Comparison of ENCODE assay signal across 13 mouse cellular contexts in the genomic region with DNA sequence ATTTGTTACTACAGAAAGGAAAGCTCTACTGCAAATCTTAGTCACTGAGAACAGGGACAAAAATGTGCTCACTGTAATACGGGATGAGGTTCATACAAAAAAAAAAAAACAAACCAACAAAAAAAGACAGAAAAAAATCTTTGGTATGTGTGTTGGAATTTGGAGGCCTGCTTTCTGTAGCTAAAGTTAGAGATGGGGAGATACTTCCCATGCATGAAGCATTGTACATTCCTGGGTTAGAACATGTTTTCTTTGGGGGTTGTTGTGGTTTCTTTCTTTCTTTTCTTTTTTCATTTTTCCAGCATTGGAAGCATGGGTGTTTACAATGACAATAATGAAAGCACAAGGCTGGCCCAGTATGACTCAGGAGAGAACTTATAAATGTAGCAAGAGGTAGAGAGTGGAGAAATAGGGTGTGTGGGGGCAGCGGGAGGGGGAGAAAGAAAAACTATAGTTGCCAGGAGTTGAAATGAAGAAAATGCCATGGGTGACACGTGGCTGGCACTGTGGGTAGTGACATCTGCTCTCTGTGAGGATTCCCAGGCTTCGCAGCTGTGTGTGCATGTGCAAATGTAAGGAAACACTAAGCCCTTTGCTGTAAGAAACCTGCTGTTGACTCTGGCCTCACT.
DNase-seq lines count a peak whose midpoint lies in the region; ATAC-seq and TF ChIP-seq lines count a peak whose summit lies in the region.
"Had no signal": no experiment of that assay in that cellular context is flagged by ENCODE, and none has a peak within 500 bp of the region (broad histone marks: within the 10 kb centered on the region; RNA-seq: fewer than 3 reads in every experiment).

No protein-coding gene starts in this region.

- no peak overlapping the region for H3K4me2 ChIP-seq in limb, embryonic 13.5 days (replicated peaks)
- H3K4me2 ChIP-seq in midbrain, embryonic 14.5 days (ENCODE audit: low read length) = no peak overlapping the region
- H3K4me2 ChIP-seq: hindbrain, embryonic 12.5 days; liver, embryonic 11.5 days had no signal

- peaks cover 12% of the 10 kb centered on the region for H3K27me3 ChIP-seq in limb, embryonic 13.5 days
- no peaks in the 10 kb centered on the region for H3K27me3 ChIP-seq in limb, embryonic 10.5 days (ENCODE audit: low read depth, poor library complexity, severe bottlenecking)
- no peaks in the 10 kb centered on the region for H3K27me3 ChIP-seq in midbrain, embryonic 14.5 days (ENCODE audit: control insufficient read depth, insufficient read depth, low read length)
- H3K27me3 ChIP-seq: hindbrain, embryonic 12.5 days had no signal

- no peaks in the 10 kb centered on the region for H3K9me3 ChIP-seq in limb, embryonic 13.5 days
- H3K9me3 ChIP-seq in limb, embryonic 10.5 days (replicated peaks) = no peaks in the 10 kb centered on the region
- H3K9me3 ChIP-seq in midbrain, embryonic 14.5 days (ENCODE audit: control insufficient read depth, low read length) = no peaks in the 10 kb centered on the region
- H3K9me3 ChIP-seq: forebrain, embryonic 10.5 days; heart, embryonic 10.5 days; hindbrain, embryonic 12.5 days had no signal

- no peaks in the 10 kb centered on the region for H3K36me3 ChIP-seq in limb, embryonic 13.5 days
- no peaks in the 10 kb centered on the region for H3K36me3 ChIP-seq in limb, embryonic 10.5 days
- no peaks in the 10 kb centered on the region for H3K36me3 ChIP-seq in midbrain, embryonic 14.5 days (ENCODE audit: control insufficient read depth, insufficient read depth, low read length)
- H3K36me3 ChIP-seq: forebrain, embryonic 10.5 days; heart, embryonic 10.5 days; hindbrain, embryonic 12.5 days had no signal

- ATAC-seq in limb, embryonic 13.5 days (ENCODE audit: low FRiP score, low read depth) = peak; percentile 79
- ATAC-seq in midbrain, embryonic 14.5 days (ENCODE audit: low FRiP score, low TSS enrichment) = no peak

- no peak for TF ChIP-seq CTCF in embryonic fibroblast, embryonic 13.5 days (IDR thresholded peaks at IDR 0.05; ENCODE audit: borderline replicate concordance, insufficient read depth, low read length)

- no peak overlapping the region for H3K4me3 ChIP-seq in limb, embryonic 13.5 days
- no peak overlapping the region for H3K4me3 ChIP-seq in limb, embryonic 10.5 days
- no peak overlapping the region for H3K4me3 ChIP-seq in embryonic fibroblast, embryonic 13.5 days (ENCODE audit: insufficient read depth, low read length)
- H3K4me3 ChIP-seq in midbrain, embryonic 14.5 days (replicated peaks; ENCODE audit: low read depth, low read length) = no peak overlapping the region
- H3K4me3 ChIP-seq: forebrain, embryonic 10.5 days; heart, embryonic 10.5 days; hindbrain, embryonic 12.5 days had no signal

- no peak overlapping the region for H3K9ac ChIP-seq in limb, embryonic 13.5 days
- H3K9ac ChIP-seq in midbrain, embryonic 14.5 days (replicated peaks; ENCODE audit: low read length) = no peak overlapping the region
- H3K9ac ChIP-seq: hindbrain, embryonic 12.5 days had no signal

- no peak for TF ChIP-seq POLR2A in embryonic fibroblast, embryonic 13.5 days (IDR thresholded peaks at IDR 0.05; ENCODE audit: low read depth, low read length)

- H3K27ac ChIP-seq in limb, embryonic 13.5 days = no peak overlapping the region
- H3K27ac ChIP-seq in limb, embryonic 10.5 days = no peak overlapping the region
- H3K27ac ChIP-seq in embryonic fibroblast, embryonic 13.5 days (ENCODE audit: insufficient read depth, low read length) = peak overlapping the region; percentile 67
- H3K27ac ChIP-seq in midbrain, embryonic 14.5 days (replicated peaks; ENCODE audit: low read depth, low read length) = no peak overlapping the region
- H3K27ac ChIP-seq: forebrain, embryonic 10.5 days; heart, embryonic 10.5 days; hindbrain, embryonic 12.5 days had no signal

- 67% methylated on average over 4 of the region's 4 CpGs for WGBS in limb, embryonic 13.5 days
- 72% methylated on average over 4 of the region's 4 CpGs for WGBS in limb, embryonic 10.5 days
- WGBS in midbrain, embryonic 14.5 days = 73% methylated on average over 4 of the region's 4 CpGs

- H3K4me1 ChIP-seq in limb, embryonic 13.5 days = no peaks in the 10 kb centered on the region
- H3K4me1 ChIP-seq in limb, embryonic 10.5 days = no peaks in the 10 kb centered on the region
- peaks cover 16% of the 10 kb centered on the region for H3K4me1 ChIP-seq in embryonic fibroblast, embryonic 13.5 days (ENCODE audit: control insufficient read depth, insufficient read depth, low read length)
- no peaks in the 10 kb centered on the region for H3K4me1 ChIP-seq in midbrain, embryonic 14.5 days (ENCODE audit: control insufficient read depth, insufficient read depth, low read length)
- H3K4me1 ChIP-seq: forebrain, embryonic 10.5 days; heart, embryonic 10.5 days; hindbrain, embryonic 12.5 days had no signal

- no peak for DNase-seq in limb, embryonic 10.5 days (ENCODE audit: low spot score)
- peak; percentile 51 to 72 for DNase-seq in left cerebral cortex, adult 18-20 months (ENCODE audit: low spot score in 2 of 2)
- peak; percentile 43 for DNase-seq in telencephalon, adult 2 months (ENCODE audit: low read depth, low spot score)
- DNase-seq in midbrain, embryonic 14.5 days = no peak
- no peak for DNase-seq in thymus, postnatal 0 days (ENCODE audit: low spot score)
- DNase-seq in cerebellum, adult 18-20 months = no peak
- DNase-seq: lung, postnatal 4 days had no signal

Comparison
In these comparisons a context has a peak if more than half of its experiments do, and no peak if none do; other contexts are left out.
1. DNase-seq: peak in left cerebral cortex, adult 18-20 months (2 of 2) and telencephalon, adult 2 months (single experiment); none in limb, embryonic 10.5 days (single experiment), midbrain, embryonic 14.5 days (single experiment), thymus, postnatal 0 days (single experiment) and cerebellum, adult 18-20 months (0 of 2).